Mouse (Mus musculus) heart, postnatal 0 days (tissue): Measurements from ENCODE around the gene Degs1. TPM values are rescaled to one million over a fixed set of nuclear protein-coding genes. Genes with fewer than 3 reads are reported as not detected.

Experiments used
- ATAC-seq: fragments of 200-750 bp; cut with Nextera tagmentation; 2 replicates; pipeline ENCODE4 v1.8.0; 2017; ENCODE audit warnings: low read depth, moderate number of reproducible peaks, moderate library complexity; ENCODE audit not compliant: insufficient read depth
- DNase-seq: peaks from one replicate; pipeline ENCODE4 v3.0.0-alpha.2; 2016; ENCODE audit warnings: low spot score
- H3K27ac ChIP-seq: fragments of 300-500 bp; sonication (generic); 2 replicates; pipeline ENCODE4 v1.5.1; 2014; ENCODE audit warnings: low read depth, mild to moderate bottlenecking
- H3K27me3 ChIP-seq: fragments of 300-500 bp; sonication (generic); 2 replicates; pipeline ENCODE4 v1.6.1; 2014; ENCODE audit warnings: low read length, mixed read lengths; ENCODE audit not compliant: control insufficient read depth, insufficient read depth
- H3K36me3 ChIP-seq: fragments of 300-500 bp; sonication (generic); replicated peaks from 2 replicates; pipeline ENCODE4 v1.6.1; 2014; ENCODE audit warnings: low read length, mixed read lengths; ENCODE audit not compliant: control insufficient read depth, insufficient read depth
- H3K4me1 ChIP-seq: fragments of 300-500 bp; sonication (generic); 2 replicates; pipeline ENCODE4 v1.6.1; 2014; ENCODE audit warnings: antibody characterized with exemption; ENCODE audit not compliant: control insufficient read depth, insufficient read depth
- H3K4me2 ChIP-seq: fragments of 300-500 bp; sonication (generic); 2 replicates; pipeline ENCODE4 v1.6.1; 2014; ENCODE audit warnings: low read depth, mild to moderate bottlenecking, low read length, moderate library complexity
- H3K4me3 ChIP-seq: fragments of 300-500 bp; sonication (generic); 2 replicates; pipeline ENCODE4 v1.5.1; 2014; ENCODE audit warnings: low read depth, low read length
- H3K9ac ChIP-seq: fragments of 300-500 bp; sonication (generic); replicated peaks from 2 replicates; pipeline ENCODE4 v1.6.1; 2014; ENCODE audit warnings: low read depth, low read length, mixed read lengths
- H3K9me3 ChIP-seq: fragments of 300-500 bp; sonication (generic); replicated peaks from 2 replicates; pipeline ENCODE4 v1.6.1; 2016; ENCODE audit warnings: low read length; ENCODE audit not compliant: control insufficient read depth
- CTCF ChIP-seq: IDR thresholded peaks from 2 replicates; pipeline ENCODE4 v1.5.1; 2016; ENCODE audit warnings: antibody characterized with exemption, control low read depth, low read depth
- EP300 ChIP-seq: IDR thresholded peaks from 2 replicates; pipeline ENCODE4 v1.6.1; 2016; ENCODE audit warnings: antibody characterized with exemption, low read depth
- WGBS: fragments of 180-500 bp; shearing (Covaris S2); extraction: QIAGEN DNeasy Blood & Tissue Kit; methylation state at CpG from one replicate; pipeline ENCODE4 v1.1.7; 2014; 5-methylcytosine and 5-hydroxymethylcytosine counted together
- polyA plus RNA-seq: library from polyadenylated mRNA; unstranded; fragments of >200 nt; fragmentation: Nextera tagmentation; extraction: Ambion mirVana; gene quantifications from 2 replicates; pipeline ENCODE4 v1.2.1, GENCODE M21; 2015
- total RNA-seq: library from RNA; depleted of rRNA; stranded (reverse); fragments of >200 nt; gene quantifications from 2 replicates; pipeline ENCODE4 v1.2.3, GENCODE M21; 2014; ENCODE audit warnings: low replicate concordance

Gene Degs1
- total and polyA plus RNA-seq, 2 experiments from 2014 or later = 190 to 218 TPM

GRCm38 (mm10) chr1:182289781-182290180 lies 7.2 kb upstream of the Degs1 start:
- H3K27me3 ChIP-seq = no peaks in the 10 kb centered on the region
- no peak for DNase-seq
- no peaks in the 10 kb centered on the region; the same call in 1 of the 2 replicates for H3K4me1 ChIP-seq
- H3K36me3 ChIP-seq = no peaks in the 10 kb centered on the region
- no peak overlapping the region for H3K4me3 ChIP-seq
- H3K9me3 ChIP-seq = 0 out of 2 replicates have a peak, but pooled peaks cover 3% of the 10 kb centered on the region
- WGBS = 35% methylated on average over 2 of the region's 2 CpGs
- TF ChIP-seq CTCF (no peak), EP300 (no peak)
- no peak for ATAC-seq
- no peak overlapping the region for H3K27ac ChIP-seq
- H3K9ac ChIP-seq = no peak overlapping the region
- no peak overlapping the region for H3K4me2 ChIP-seq

GRCm38 (mm10) chr1:182288601-182289000 lies 6.0 kb upstream of the Degs1 start:
- no peaks in the 10 kb centered on the region; the same call in 1 of the 2 replicates for H3K4me1 ChIP-seq
- 73% methylated on average over 2 of the region's 2 CpGs for WGBS
- H3K27me3 ChIP-seq = no peaks in the 10 kb centered on the region
- ATAC-seq (no peak), DNase-seq (no peak)
- H3K27ac ChIP-seq = no peak overlapping the region
- H3K9ac ChIP-seq = no peak overlapping the region
- no peak overlapping the region for H3K4me3 ChIP-seq
- no peaks in the 10 kb centered on the region for H3K9me3 ChIP-seq
- no peak for TF ChIP-seq CTCF
- no peak overlapping the region for H3K4me2 ChIP-seq
- H3K36me3 ChIP-seq = no peaks in the 10 kb centered on the region

GRCm38 (mm10) chr1:182287781-182288180 lies 5.2 kb upstream of the Degs1 start:
- peaks cover 5% of the 10 kb centered on the region; the same call in 1 of the 2 replicates for H3K4me1 ChIP-seq
- no peak overlapping the region for H3K4me3 ChIP-seq
- H3K4me2 ChIP-seq = no peak overlapping the region
- H3K27ac ChIP-seq = no peak overlapping the region
- WGBS = 52% methylated on average over 7 of the region's 7 CpGs
- peak; percentile 71 for ATAC-seq
- DNase-seq = peak; percentile 28
- H3K9ac ChIP-seq = no peak overlapping the region
- H3K36me3 ChIP-seq = no peaks in the 10 kb centered on the region
- TF ChIP-seq EP300 (no peak), CTCF (0 out of 2 replicates have a peak, but pooled peaks have one; percentile 37)
- no peaks in the 10 kb centered on the region for H3K27me3 ChIP-seq
- no peaks in the 10 kb centered on the region for H3K9me3 ChIP-seq

GRCm38 (mm10) chr1:182284795-182285194 lies 2.2 kb upstream of the Degs1 start:
- Histone ChIP-seq H3K4me1 (peaks cover 20% of the 10 kb centered on the region), H3K9ac (no peak overlapping the region), H3K9me3 (no peaks in the 10 kb centered on the region), H3K36me3 (no peaks in the 10 kb centered on the region), H3K4me3 (no peak overlapping the region), H3K27ac (no peak overlapping the region), H3K4me2 (no peak overlapping the region), H3K27me3 (no peaks in the 10 kb centered on the region)
- TF ChIP-seq CTCF (no peak), EP300 (no peak)
- DNase-seq = no peak
- ATAC-seq = no peak
- WGBS = 95% methylated on average over 2 of the region's 2 CpGs

- 44% methylated on average over 7 of the region's 7 CpGs for WGBS
- Histone ChIP-seq H3K4me1 (peaks cover 20% of the 10 kb centered on the region), H3K9ac (peak overlapping the region; percentile 79; the same call in 1 of the 2 replicates), H3K9me3 (no peaks in the 10 kb centered on the region), H3K4me3 (peak overlapping the region; percentile 81), H3K36me3 (peaks cover 12% of the 10 kb centered on the region), H3K4me2 (peak overlapping the region; percentile 76), H3K27ac (no peak overlapping the region), H3K27me3 (no peaks in the 10 kb centered on the region)
- DNase-seq = no peak
- TF ChIP-seq CTCF (no peak), EP300 (no peak)
- ATAC-seq = no peak
Measured at GRCm38 (mm10) chr1:182283231-182283630, 627 bp upstream of the Degs1 start.

- Histone ChIP-seq H3K9ac (peak overlapping the region; percentile 79), H3K4me3 (peak overlapping the region; percentile 81), H3K27me3 (no peaks in the 10 kb centered on the region), H3K9me3 (no peaks in the 10 kb centered on the region), H3K36me3 (peaks cover 31% of the 10 kb centered on the region), H3K4me1 (peaks cover 20% of the 10 kb centered on the region), H3K4me2 (peak overlapping the region; percentile 76), H3K27ac (peak overlapping the region; percentile 94)
- DNase-seq (peak; percentile 31), ATAC-seq (no peak)
- TF ChIP-seq EP300 (no peak), CTCF (no peak)
- WGBS = 4% methylated on average over 9 of the region's 9 CpGs
Measured at GRCm38 (mm10) chr1:182281251-182281711, 1.3 kb downstream of the Degs1 start.
